Mouse (Mus musculus) Muller cell, postnatal 12 days (primary cell): ENCODE measurements around the gene E130309D02Rik.

Experiments
- DNase-seq: peaks from one replicate; pipeline ENCODE4 v3.0.0-alpha.2; 2015; ENCODE audit errors: inconsistent ontology term

E130309D02Rik gene

DNA sequence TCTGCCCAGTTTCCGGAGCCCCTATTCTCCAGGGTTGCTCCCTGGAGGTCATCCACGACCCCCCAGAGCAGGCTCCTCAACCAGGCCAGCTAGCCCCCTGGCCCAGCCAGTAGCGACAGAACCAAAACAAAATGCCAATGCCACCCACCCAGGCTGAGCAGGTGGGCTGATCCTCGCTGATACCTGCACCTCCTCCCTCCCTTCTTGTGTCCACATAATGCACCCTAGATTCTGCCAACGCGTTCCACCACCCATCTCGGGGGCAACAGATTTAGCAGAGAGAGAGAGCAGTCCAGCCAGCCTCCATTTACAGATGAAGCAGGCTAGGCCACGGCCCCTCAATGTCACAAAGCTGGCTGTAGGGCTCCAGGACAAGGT is 46.2 kb downstream of the E130309D02Rik start:
- DNase-seq: no peak

DNA sequence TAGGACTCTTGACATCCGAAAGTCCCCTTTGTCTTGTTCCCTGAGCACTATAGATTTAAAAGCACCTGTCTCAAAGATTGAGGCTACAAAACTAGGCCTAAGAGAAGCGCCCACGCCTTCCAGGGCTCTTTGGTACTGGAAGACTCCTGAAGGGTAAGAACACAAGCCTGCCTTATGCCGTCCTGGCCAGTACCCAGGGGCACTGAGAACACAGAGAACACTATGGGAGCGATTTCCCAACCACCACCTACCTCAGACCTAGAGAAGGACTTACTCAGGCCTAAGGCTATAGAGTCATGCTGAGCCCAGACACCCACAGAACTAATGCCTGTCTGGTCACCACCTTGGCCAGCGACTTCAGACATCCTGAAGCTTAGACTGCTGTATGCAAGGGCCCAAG is 48.4 kb downstream of the E130309D02Rik start:
- DNase-seq: no peak

DNA sequence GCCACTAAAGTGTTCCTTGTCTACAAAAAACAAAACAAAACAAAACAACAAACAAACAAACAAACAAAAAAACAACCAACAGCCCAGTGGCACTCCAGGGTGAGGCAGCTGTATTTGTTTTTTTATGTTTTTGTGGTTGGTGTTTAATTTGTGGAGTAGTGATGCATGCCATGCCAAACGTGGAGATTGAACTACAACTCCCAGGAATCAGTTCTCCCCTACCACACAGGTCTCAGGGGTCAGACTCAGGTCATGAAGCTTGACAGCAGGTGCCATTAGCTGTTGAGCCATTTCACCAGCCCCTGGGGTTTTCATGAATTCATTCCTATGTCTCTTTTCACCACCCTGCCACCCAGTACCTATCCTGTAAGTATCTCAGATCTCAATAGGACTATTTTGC is 49.8 kb downstream of the E130309D02Rik start:
- DNase-seq: no peak

DNA sequence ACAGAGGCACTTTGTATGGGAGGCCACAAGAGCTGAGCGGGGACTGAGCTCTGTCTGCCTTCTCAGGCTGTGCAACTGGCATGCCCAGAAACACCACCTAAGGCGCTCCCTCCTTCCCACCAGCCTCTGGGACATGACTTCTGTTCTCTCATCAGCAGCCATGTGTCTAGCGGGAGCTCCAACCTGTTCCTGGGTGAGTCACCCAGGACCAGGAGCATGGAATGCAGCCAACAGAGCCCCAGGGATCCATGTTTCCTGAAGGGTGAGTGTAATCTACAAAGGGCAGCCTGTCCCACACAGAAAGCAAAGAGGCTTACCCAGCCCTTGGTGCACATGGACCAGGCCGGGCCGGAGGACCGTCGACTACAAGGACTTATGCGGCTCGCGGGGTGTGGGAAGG is 50.5 kb downstream of the E130309D02Rik start:
- peak; percentile 24 for DNase-seq

DNA sequence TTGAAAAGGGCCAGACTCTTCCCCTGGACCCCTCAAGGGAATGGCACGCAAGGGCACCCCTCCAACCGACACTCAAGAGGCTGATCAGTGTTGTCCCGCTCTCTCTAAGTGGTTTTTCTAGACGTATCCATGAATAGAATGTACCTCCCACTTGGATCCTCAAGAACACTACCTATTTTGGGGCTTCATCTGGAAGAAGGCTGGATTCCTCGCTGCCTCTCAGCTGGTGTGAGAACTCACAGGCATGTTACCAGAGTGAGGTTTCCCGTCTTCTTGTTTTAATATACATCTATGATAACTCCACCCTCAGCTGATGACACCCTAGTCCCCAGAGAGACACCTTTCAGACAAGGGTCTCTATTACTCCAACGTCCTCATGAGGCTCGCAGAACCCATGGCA is 53.5 kb downstream of the E130309D02Rik start:
- DNase-seq: no peak

DNA sequence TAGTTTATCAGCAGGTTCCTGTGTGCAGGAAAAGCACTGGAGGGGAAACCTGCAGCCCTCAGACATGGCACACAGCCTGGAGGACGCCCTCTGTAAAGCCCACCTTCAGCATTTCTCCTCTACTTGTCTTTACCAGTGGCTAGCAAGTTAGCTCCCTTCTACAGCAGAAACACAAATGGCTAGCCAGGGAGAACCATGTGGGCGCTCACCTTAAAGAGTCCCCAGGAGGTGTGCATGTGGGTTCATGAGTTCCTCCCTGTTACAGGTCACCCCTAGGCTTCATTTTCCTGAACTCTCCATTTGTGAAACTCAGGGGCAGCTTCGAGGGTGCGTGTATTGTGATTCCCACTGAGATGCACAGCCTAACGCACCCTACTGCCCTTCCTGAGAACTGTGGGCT is 59.4 kb downstream of the E130309D02Rik start:
- DNase-seq: no peak

DNA sequence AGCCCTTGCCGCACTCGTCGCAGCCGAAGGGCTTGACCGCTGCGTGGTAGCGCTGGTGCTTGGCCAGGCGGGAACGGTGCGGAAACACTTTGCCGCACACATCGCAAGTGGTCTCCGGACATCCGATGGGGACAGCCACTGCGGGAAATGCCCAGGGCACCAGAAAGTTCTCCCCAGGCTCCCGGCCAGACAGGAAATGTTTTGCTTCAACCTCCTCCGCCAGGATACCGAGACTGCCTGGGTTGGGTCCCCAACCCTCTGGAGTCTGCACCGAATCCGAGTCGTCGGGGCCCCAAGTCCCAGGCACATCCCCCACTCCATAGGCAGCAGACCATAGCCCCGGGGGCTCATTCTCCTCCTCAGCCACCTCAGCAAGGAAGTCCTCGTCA is 60.0 kb downstream of the E130309D02Rik start:
- no peak for DNase-seq

DNA sequence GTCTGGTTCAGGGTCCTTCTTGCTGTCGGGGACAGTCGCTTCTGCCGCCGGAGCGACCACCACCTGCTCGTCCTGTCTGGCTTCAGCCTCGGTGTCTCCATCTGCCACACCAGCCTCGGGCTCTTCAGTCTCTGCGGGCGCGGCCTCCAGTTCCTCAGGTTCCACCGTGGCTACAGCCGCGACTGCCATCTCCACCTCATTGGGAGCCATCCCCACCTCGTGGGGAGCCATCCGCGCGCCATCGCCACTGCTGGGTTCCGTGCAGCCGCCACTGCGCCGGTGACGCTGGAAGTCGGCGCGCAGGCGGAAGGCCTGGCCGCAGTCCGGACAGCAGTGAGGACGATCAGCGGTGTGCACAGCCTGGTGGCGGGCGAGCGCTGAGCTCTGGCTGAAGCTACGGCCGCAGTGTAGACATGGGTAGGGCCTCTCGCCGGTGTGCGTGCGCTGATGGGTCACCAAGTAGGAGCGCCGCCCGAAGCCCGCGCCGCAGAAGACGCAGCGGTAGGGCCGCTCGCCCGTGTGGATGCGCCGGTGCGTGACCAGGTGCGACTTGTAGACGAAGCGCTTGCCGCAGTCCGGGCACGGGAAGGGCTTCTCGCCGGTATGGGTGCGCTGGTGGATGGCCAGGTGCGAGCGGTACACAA is 60.6 kb downstream of the E130309D02Rik start:
- no peak for DNase-seq

DNA sequence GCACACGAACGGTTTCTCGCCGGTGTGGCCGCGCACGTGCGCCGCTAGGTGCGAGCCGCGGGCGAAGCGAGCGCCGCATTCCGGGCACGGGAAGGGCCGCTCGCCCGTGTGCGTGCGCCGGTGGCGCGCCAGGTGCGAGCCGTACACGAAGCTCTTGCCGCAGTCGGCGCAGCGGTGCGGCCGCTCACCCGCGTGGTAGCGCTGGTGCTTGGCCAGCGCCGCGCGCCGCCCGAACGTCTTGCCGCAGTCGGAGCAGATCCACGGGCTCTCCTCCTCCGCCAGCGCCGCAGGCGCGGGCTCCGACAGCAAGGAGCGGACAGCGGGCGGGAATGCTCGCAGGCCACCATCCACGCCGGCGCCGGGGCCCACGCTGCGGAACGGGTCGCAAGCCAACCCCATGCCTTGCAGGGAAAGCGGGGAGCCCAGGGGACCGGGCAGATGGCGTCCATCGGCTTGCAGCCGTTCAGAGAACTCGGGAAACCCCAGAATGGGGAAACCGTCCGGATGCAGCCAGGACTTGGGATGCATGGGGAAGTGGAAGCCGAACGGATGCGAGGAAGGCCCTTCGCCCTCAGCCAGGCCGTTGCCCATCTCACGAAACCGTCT is 61.2 kb downstream of the E130309D02Rik start:
- no peak for DNase-seq

DNA sequence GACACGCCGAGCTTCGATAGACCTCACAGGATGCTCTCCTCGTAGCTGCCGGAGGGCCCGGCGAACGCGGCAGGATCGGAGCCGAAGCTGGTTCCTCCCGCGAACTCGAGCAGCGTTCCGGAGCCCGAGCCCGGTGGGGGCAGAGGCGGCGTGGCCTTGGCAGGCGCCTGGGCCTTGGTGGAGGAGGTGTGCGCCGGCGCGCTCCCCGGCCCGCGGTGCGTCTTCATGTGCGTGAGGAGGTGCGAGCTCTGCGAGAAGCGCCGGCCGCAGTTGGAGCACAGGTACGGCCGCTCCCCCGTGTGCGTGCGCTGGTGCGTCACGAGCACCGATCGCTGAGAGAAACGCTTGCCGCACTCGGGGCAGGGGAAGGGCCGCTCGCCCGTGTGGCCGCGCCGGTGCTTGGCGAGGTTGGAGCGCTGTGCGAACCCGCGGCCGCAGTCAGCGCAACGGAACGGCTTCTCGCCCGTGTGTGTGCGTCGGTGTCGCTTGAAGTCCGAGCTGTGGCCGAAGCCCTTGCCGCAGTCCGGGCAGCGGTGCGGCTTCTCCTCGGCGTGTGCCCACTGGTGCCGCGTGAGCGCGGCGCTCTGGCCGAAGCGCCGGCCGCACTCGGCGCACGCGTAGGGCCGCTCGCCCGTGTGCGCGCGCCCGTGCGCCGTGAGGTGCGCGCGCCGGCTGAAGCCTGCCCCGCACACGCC is 61.8 kb downstream of the E130309D02Rik start:
- DNase-seq: peak; percentile 10

DNA sequence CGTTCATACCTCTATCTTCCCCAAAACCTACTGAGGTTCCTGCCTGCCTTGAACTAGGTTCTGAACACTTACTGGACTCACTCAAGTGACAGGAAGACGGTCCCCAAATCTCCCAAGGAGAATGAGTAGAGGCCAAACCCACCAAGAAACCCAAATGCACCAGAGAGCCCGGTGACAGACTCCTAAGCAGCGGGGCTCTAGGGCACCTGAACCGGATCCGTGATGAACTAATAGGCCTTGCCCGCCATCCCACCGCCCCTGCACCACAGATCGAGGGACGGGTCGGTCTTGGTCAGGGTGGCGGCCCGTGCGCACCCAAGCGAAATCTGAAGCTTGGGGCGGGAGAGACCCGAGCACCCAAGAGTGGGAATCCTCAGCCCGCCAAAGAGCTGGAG is 62.4 kb downstream of the E130309D02Rik start:
- no peak for DNase-seq

DNA sequence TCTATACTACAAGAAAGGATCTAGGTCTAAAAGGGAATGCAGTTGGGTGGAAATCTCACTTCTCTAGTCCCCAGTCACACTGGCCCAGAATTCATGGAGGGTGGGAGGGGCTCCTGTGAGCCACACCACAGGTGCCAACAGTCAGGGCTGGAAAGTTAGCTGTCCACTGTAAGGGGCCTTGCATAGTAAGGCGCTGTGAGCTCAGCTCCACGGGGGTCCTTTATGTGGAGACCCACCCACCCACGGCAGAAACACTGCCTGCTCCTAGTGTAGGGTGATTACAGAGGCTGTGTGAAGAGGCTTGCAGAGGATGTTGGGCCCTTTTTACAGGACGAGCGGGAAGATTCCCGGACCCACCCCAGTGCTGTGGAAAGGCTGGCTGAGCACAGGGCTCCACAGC is 63.1 kb downstream of the E130309D02Rik start:
- DNase-seq: no peak
